Mouse (Mus musculus) erythroid progenitor cell, adult 5-6 weeks (primary cell): ENCODE results near the gene Ulk4. TPM values are rescaled to one million over a fixed set of nuclear protein-coding genes. Genes with fewer than 3 reads are reported as not detected.

Source experiments
- ATAC-seq: replicated peaks from 2 replicates; pipeline ENCODE4 v1.8.0; 2016; ENCODE audit warnings: moderate number of reproducible peaks, mild to moderate bottlenecking, moderate TSS enrichment, inconsistent platforms; ENCODE audit not compliant: poor library complexity, low FRiP score, severe bottlenecking
- total RNA-seq, 2 experiments: library from RNA; stranded (forward) in 1 of 2; stranded (reverse) in 1 of 2; fragments of 150-400 nt in 1 of 2; fragments of 186-747, 209-891 nt in 1 of 2; gene quantifications; 2 replicates each; pipeline versions ENCODE4 v1.2.3 to v1.2.4; 2015 to 2017; ENCODE audit warnings: low replicate concordance in 2 of 2

Gene Ulk4
- total RNA-seq, 2 experiments from 2014 or later, result 2.5 TPM; not detected in 1

- ATAC-seq, result no peak
Measured at GRCm38 (mm10) chr9:121128934-121129333, 148.1 kb downstream of the Ulk4 start.

DNA sequence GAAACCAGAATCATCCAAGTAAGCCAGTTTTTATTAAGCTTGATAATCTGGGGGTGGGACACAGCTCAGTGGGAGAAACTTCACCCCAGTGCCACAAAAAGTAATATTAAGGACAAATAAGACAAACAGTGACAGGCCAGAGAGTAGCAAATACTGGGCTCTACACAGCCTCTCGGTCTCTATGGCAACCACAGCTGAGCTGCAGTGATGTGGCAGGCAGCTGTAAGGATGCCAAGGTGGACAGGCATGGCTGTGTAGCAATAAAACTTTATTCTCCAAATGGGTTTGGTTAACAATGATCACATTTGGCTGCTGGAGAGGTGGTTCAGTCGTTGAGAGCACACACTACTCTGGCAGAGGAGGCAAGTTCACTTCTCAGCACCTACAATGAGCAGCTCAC is 150.0 kb downstream of the Ulk4 start:
- ATAC-seq, result no peak

- no peak for ATAC-seq
Measured at GRCm38 (mm10) chr9:121124705-121125104, 152.3 kb downstream of the Ulk4 start.

DNA sequence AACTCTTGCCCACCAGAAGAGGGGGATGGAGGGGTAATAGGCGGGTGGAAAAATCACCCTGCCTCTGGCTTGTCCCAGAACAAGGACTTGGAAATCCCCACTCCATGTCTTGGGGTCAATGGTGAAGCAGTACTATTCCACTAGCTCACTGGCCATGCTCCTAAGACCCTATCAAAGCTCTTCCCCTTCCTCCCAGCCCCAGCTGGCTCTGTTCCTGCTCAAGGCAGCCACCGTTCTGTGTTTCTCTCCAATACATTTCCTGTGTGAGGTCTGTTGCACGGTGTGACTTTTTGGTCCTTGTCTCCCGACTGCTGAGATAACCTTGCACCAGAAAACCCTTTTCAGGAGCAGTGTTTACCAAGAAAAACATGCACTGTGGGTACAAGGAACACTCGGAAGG is 155.0 kb downstream of the Ulk4 start:
- ATAC-seq, result no peak

DNA sequence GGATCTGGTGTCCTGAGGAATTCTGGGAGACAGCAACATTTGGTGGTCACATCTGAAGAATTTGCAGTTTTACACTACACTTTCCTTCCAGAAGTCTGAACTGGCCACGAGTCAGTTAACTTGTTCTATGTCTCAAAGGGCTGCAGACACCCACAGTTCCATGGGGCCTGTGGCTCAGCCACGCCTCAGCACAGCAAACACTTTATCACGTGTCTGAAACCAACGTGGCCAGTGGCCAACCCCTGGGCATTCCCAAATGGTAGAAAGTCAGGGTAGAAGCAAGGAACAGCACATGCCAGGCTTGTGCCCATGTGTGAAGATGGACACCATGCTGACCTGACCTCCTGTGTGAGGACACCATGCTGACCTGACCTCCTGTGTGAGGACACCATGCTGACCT is 159.1 kb downstream of the Ulk4 start:
- no peak for ATAC-seq

GRCm38 (mm10) chr9:121112131-121112530 is 164.9 kb downstream of the Ulk4 start:
- ATAC-seq, result no peak

- no peak for ATAC-seq
Measured at GRCm38 (mm10) chr9:121108110-121108509, 168.9 kb downstream of the Ulk4 start.

- ATAC-seq, result no peak
Measured at GRCm38 (mm10) chr9:121107643-121108042, 169.4 kb downstream of the Ulk4 start.

- ATAC-seq, result no peak
Measured at GRCm38 (mm10) chr9:121107101-121107500, 169.9 kb downstream of the Ulk4 start.

DNA sequence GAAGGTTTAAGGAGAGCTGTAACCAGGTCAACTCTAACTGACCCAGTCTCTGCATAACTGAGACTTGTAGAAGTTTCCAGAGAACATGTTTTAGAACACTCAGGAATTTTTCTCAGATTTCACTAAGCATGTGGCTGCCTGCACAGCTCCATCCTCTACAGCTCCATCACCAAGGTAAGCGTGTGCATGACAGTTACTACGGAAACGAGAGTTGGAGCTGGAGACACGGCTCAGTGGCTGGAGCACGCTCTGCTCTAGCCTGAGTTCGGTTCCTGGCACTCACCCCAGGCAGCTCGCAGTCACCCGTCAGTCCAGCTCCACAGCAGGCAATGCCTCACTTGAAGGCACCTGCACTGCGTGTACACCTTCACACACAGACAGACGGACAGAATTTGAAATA is 175.5 kb downstream of the Ulk4 start:
- no peak for ATAC-seq

- ATAC-seq, result no peak
Measured at GRCm38 (mm10) chr9:121099453-121099852, 177.5 kb downstream of the Ulk4 start.

GRCm38 (mm10) chr9:121093760-121094159 is 183.2 kb downstream of the Ulk4 start:
- ATAC-seq, result no peak

DNA sequence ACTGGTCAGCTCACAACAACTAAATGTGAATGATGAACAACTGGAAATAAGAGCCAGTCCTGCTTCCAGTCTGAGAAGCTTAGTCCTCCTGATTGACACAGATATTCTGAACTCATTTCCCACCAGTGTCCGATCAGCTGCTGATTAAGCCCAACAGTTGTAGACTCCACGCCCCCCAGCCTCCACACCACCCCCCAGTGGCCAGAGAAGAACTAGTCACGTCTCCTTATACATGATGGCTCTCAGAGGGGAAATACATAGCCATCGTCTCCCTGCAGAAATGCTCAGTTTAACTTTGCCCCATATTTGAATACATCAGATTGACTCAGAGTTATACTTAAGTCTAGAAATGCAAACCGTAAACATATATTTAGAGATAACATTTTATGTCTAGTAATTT is 184.4 kb downstream of the Ulk4 start:
- ATAC-seq, result no peak

- no peak for ATAC-seq
Measured at GRCm38 (mm10) chr9:121091016-121091735, 185.8 kb downstream of the Ulk4 start.

DNA sequence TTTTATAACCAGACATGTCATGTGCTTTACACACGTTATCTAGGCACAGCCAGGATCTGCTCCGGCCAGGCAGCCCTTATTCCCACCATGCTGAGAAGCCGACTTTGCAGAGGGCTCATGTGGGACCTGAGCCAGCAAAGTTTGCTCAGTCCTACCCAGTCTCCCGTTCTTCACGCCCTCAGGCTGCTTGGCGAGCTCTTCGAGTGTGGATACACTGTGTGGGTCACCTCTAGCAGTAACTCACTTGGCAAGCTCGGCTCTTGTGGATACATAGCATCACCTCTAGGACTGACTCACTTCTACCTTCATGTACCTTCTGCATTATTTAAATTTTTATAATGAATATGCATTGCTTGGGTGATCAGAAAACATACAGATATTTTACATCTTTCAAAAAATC is 189.3 kb downstream of the Ulk4 start:
- ATAC-seq, result no peak

- ATAC-seq, result no peak
Measured at GRCm38 (mm10) chr9:121084191-121084590, 192.8 kb downstream of the Ulk4 start.

DNA sequence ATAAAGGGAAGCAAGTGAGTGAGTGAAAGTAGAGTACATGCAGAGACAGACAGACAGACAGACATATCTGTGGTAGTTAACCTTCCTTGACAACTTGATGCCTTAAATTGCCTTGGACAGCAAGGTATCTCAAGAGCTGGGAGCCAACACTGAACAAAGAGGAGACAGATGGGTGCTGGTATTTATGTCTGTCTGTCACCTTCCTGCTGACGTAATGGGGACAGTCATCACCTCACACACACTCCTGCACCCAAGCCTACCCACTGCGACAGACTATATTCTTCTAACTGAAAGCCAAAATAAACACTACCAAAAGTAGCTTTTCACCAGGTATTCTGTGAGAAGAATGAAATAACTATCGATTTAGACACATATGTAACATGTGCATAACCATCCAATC is 196.2 kb downstream of the Ulk4 start:
- ATAC-seq, result no peak

GRCm38 (mm10) chr9:121080413-121080812 is 196.6 kb downstream of the Ulk4 start:
- no peak for ATAC-seq

DNA sequence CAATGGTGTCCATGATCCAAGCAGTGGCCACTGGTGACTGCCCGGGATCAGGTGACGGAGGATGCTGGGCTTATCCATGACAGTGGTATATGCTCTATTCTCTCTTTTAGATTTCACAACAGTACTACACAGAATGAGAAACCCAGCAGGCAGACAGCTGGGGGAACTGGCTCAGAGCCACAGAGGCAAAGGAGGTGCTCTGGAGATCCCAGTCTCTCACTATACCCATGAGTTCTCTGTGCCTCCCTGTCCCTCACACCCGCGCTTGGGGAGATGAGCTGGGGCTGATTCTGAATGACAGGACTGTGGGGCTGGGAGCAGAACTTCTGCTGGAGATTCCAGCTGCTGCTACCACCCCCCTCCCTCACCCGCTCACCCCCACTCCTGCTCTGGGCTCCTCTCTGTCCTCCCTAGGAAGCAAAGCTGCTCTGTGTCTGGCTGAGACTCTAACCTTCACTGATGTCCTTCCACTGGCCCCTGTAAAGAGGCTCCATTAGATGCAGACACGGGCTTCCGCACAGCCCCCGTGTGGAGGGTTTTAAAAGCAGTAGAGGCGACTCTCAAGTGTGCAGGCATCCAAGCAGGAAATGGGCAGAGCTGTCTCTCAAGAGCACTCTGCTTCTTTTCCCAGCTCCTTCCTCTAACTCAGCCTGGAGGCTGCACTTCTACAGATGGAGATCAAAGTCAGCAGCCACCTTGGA is 197.5 kb downstream of the Ulk4 start:
- no peak for ATAC-seq

DNA sequence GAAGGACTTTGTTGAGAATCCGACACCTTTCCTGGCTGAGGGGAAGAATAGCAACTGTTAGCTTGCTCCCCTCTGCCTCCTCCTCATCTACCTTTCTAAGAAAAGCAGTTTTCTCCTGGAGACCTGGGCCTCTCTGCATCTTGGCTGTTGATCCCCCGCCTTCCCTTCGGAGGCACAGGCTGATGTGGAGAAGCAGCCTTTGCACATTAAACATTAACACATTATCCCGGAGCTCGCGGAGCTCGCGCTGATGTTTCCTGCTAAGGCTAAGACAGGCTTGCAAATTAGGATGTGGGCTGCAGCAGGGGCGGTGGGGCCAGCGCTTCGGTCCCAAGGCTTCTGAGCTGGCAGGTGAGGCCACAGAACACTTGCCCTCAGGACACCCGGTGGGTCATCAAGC is 200.7 kb downstream of the Ulk4 start:
- no peak for ATAC-seq

GRCm38 (mm10) chr9:121075246-121075645 is 201.8 kb downstream of the Ulk4 start:
- ATAC-seq, result no peak

GRCm38 (mm10) chr9:121074726-121075125 is 202.3 kb downstream of the Ulk4 start:
- no peak for ATAC-seq
